Mouse (Mus musculus): ENCODE results near the gene Gpd1l. TPM values are rescaled to one million over a fixed set of nuclear protein-coding genes. Genes with fewer than 3 reads are reported as not detected.

Gene Gpd1l
- polyA plus RNA-seq, 1 experiment from 2014 or later: 22.9 TPM

DNA sequence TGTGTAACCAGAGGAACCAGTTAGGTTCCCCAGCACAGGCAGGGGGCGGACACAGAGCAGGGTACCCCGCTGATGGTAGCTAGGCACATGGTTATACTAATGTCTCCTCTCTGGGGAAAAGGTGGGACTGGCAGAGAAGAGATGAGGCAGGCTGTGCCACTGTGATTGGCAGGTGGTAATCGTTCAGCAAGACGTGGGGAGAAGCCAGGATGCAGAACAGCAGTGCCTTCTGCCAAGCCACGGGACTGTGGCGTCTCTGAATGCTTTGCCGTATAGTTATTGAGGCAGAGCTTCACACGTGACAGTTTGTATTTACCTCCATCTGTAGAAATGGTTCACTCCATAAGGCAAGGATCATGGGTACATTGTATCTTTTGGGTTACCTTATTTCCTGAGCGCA is 79.1 kb downstream of the Gpd1l start:
- Histone ChIP-seq H3K27me3 (ENCODE audit: insufficient read depth, low read length) (no peaks in the 10 kb centered on the region), H3K36me3 (ENCODE audit: insufficient read depth, low read length) (no peaks in the 10 kb centered on the region), H3K9ac (replicated peaks; ENCODE audit: low read length) (no peak overlapping the region), H3K4me1 (ENCODE audit: insufficient read depth, low read length) (peaks cover 5% of the 10 kb centered on the region; the same call in 1 of the 2 replicates), H3K9me3 (ENCODE audit: low read length) (no peaks in the 10 kb centered on the region), H3K27ac (ENCODE audit: low read length) (no peak overlapping the region), H3K4me2 (replicated peaks; ENCODE audit: low read depth, low read length) (no peak overlapping the region), H3K4me3 (ENCODE audit: low read length) (no peak overlapping the region)
- 73% methylated on average over 9 of the region's 9 CpGs for WGBS
- no peak for ATAC-seq (ENCODE audit: low FRiP score, low TSS enrichment)

GRCm38 (mm10) chr9:114853336-114853735 is 80.5 kb downstream of the Gpd1l start:
- Histone ChIP-seq H3K9ac (replicated peaks; ENCODE audit: low read length) (no peak overlapping the region), H3K4me3 (ENCODE audit: low read length) (no peak overlapping the region), H3K27me3 (ENCODE audit: insufficient read depth, low read length) (no peaks in the 10 kb centered on the region), H3K4me2 (replicated peaks; ENCODE audit: low read depth, low read length) (no peak overlapping the region), H3K27ac (ENCODE audit: low read length) (no peak overlapping the region), H3K9me3 (ENCODE audit: low read length) (no peaks in the 10 kb centered on the region), H3K4me1 (ENCODE audit: insufficient read depth, low read length) (peaks cover 5% of the 10 kb centered on the region; the same call in 1 of the 2 replicates), H3K36me3 (ENCODE audit: insufficient read depth, low read length) (no peaks in the 10 kb centered on the region)
- WGBS: 86% methylated on average over 15 of the region's 15 CpGs
- ATAC-seq (ENCODE audit: low FRiP score, low TSS enrichment): no peak

DNA sequence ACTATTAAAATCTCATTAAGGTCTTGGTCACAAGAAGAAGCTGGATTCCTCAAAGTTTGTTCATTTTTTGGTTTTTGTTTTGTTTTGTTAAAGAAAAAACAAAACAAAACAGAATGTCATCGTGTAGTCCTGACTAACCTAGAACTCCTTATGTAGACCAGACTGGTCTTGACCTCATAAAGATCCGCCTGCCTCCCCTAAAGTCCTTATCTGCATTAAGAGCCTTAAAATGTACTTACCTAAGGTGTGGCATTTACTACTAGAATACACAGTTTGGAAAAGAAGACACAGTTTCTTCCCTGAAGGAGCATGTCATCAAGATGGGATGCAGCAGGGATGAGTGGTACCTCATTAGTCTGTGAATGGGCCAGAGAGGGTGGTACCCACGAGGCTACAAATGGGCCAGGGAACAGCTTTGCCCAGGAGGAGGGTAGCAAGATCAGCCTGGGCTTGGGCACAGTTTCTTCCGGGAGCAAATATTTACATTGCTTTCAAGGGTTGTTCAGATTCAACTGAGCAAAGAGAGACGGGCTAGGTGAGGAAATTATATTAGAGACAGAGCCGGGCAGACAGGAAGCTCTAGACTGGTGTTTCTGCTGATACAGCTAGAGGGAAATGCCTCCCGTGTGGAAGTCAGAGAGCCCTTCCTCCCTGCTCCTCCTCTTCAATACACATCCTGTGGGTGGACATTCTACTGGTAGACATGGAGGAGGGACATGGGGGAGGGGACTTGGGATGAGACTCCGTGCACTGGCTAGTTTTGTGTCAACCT is 82.2 kb downstream of the Gpd1l start:
- H3K36me3 ChIP-seq (ENCODE audit: insufficient read depth, low read length): no peaks in the 10 kb centered on the region
- H3K27ac ChIP-seq (ENCODE audit: low read length): no peak overlapping the region; the same call in 1 of the 2 replicates
- no peaks in the 10 kb centered on the region for H3K9me3 ChIP-seq (ENCODE audit: low read length)
- peaks cover 5% of the 10 kb centered on the region; the same call in 1 of the 2 replicates for H3K4me1 ChIP-seq (ENCODE audit: insufficient read depth, low read length)
- H3K4me3 ChIP-seq (ENCODE audit: low read length): no peak overlapping the region
- ATAC-seq (ENCODE audit: low FRiP score, low TSS enrichment): no peak
- no peak overlapping the region for H3K4me2 ChIP-seq (replicated peaks; ENCODE audit: low read depth, low read length)
- no peaks in the 10 kb centered on the region for H3K27me3 ChIP-seq (ENCODE audit: insufficient read depth, low read length)
- WGBS: 63% methylated on average over 8 of the region's 8 CpGs
- no peak overlapping the region for H3K9ac ChIP-seq (replicated peaks; ENCODE audit: low read length)

Other genes with a start within 250 kb of the Gpd1l start
- 45.7 and 61.2 TPM in 2 replicates for gene Dync1li1, start 245.2 kb downstream of the Gpd1l start, polyA plus RNA-seq (2015; fragmentation: Nextera tagmentation; extraction: Ambion mirVana)
- gene Cmtm6, start 202.9 kb downstream of the Gpd1l start, polyA plus RNA-seq (2015; fragmentation: Nextera tagmentation; extraction: Ambion mirVana): 67.0 and 73.5 TPM in 2 replicates
- 111 and 117 TPM in 2 replicates for gene Cmtm7, start 152.1 kb downstream of the Gpd1l start, polyA plus RNA-seq (2015; fragmentation: Nextera tagmentation; extraction: Ambion mirVana)
- 39.6 and 42.2 TPM in 2 replicates for gene Cmtm8, start 89.8 kb downstream of the Gpd1l start, polyA plus RNA-seq (2015; fragmentation: Nextera tagmentation; extraction: Ambion mirVana)
- 2.8 and 3.1 TPM in 2 replicates for gene Osbpl10, start 44.6 kb upstream of the Gpd1l start, polyA plus RNA-seq (2015; fragmentation: Nextera tagmentation; extraction: Ambion mirVana)
- 241 and 422 TPM in 2 replicates for gene Rps27rt, start 48.8 kb upstream of the Gpd1l start, polyA plus RNA-seq (2015; fragmentation: Nextera tagmentation; extraction: Ambion mirVana)